Mouse (Mus musculus): Measurements from ENCODE around the gene Rsg1.

DNA sequence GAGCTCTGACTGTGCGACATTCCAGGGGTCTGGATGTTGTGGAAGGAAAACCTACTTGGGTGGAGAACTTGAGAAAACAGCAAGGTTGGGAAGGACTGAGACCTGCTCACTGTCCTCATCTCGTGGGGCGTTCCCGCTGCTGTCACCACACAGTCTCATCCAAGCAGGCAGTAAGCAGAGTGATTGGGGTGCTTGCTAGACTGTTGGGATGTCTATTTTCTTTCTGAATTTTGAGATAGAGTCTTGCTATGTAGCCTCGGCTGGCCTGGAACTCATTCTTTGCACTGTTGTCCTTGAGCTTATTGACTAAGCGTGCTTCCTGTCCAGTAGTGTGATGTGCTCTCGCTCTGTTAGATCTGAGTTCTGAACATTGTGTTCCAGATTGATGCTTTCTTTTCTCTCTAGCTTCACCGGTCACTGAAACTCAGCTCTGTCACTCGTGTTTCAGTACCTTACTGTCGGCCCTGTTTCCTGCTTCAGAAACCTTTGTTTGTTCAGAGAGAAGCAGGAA, 37.4 kb upstream of the Rsg1 start:
- TF ChIP-seq GATA1 (IDR thresholded peaks at IDR 0.05; ENCODE audit: low read length) (no peak), TAL1 (IDR thresholded peaks at IDR 0.05; ENCODE audit: low read length) (no peak)

All from erythroblast, embryonic 14.5 days (primary cell).